Mouse (Mus musculus): ENCODE measurements around the gene Hist2h2bb.
"Not testable (repeated sequence)": the region's sequence is repeated elsewhere in the genome, so short reads cannot be mapped to it uniquely, and the experiment has no call there.

DNA sequence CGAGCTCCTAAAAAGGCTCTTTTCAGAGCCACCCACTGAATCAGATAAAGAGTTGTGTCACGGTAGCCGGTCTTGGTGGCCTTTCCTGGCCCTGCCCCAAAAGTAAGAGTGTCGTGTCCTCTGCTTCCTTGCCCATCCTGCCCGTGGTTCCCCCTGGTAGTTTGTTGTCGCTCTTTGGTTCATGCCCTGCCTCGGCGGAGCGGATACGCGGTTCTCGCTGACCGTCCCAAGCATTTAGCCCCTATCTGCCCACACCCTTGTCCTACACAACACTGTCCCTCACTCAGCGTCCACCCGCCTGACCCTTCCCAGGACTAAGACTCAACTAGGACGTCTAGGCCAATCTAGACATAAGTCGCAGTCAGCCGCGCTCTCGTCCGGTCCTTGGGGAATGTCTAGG lies 23.5 kb upstream of the Hist2h2bb start:
- TF ChIP-seq CTCF, EP300 (IDR thresholded peaks at IDR 0.05; ENCODE audit: low read depth): not testable (repeated sequence)
